In genomic region chr15:31345366-31345765, GRCm38 (mm10) we compare ENCODE assay signal across 30 mouse cellular contexts. TPM values are rescaled to one million over a fixed set of nuclear protein-coding genes. Genes with fewer than 3 reads are reported as not detected.
DNase-seq lines count a peak whose midpoint lies in the region; ATAC-seq and TF ChIP-seq lines count a peak whose summit lies in the region.
"Had no signal": no experiment of that assay in that cellular context is flagged by ENCODE, and none has a peak within 500 bp of the region (broad histone marks: within the 10 kb centered on the region; RNA-seq: fewer than 3 reads in every experiment).

No protein-coding gene starts in this region.

- H3K79me2 ChIP-seq in myocyte (ENCODE audit: control insufficient read depth, insufficient read depth): peaks cover 26% of the 10 kb centered on the region

- H3K27me3 ChIP-seq in myocyte (ENCODE audit: control insufficient read depth, insufficient read depth, insufficient read length): no peaks in the 10 kb centered on the region
- H3K27me3 ChIP-seq in forebrain, embryonic 15.5 days: no peaks in the 10 kb centered on the region
- H3K27me3 ChIP-seq: embryonic facial prominence, embryonic 13.5 days; heart, embryonic 15.5 days; intestine, embryonic 15.5 days had no signal

- peak overlapping the region; percentile 84 for H3K4me2 ChIP-seq in myocyte (ENCODE audit: low read depth)
- H3K4me2 ChIP-seq in forebrain, embryonic 15.5 days (replicated peaks): no peak overlapping the region
- H3K4me2 ChIP-seq: embryonic facial prominence, embryonic 13.5 days; heart, embryonic 15.5 days; intestine, embryonic 15.5 days; lung, embryonic 14.5 days; midbrain, embryonic 12.5 days had no signal

- no peak for ATAC-seq in forebrain, embryonic 15.5 days (replicated peaks)
- ATAC-seq: CD4-positive, CD25-positive, alpha-beta regulatory T cell, adult 4 months; intestine, embryonic 15.5 days had no signal

- TF ChIP-seq CTCF in layer of hippocampus, adult 2 months (conservative IDR thresholded peaks at IDR 0.05): no peak

- WGBS in forebrain, embryonic 15.5 days: 87% methylated on average over 9 of the region's 9 CpGs

- peaks cover 6% of the 10 kb centered on the region; the same call in 1 of the 2 replicates for H3K4me1 ChIP-seq in forebrain, embryonic 15.5 days
- H3K4me1 ChIP-seq: intestine, embryonic 15.5 days had no signal

- H3K9me3 ChIP-seq in forebrain, embryonic 15.5 days: no peaks in the 10 kb centered on the region
- H3K9me3 ChIP-seq: embryonic facial prominence, embryonic 13.5 days; G1E; heart, embryonic 10.5 days; heart, embryonic 15.5 days; intestine, embryonic 15.5 days; midbrain, embryonic 12.5 days had no signal

- H3ac ChIP-seq in myocyte (ENCODE audit: control insufficient read depth, insufficient read length): no peak overlapping the region

- no peak for TF ChIP-seq POLR2A in myocyte (IDR thresholded peaks at IDR 0.05; ENCODE audit: insufficient read length, low read depth)

- no peak overlapping the region for H3K9ac ChIP-seq in forebrain, embryonic 15.5 days (replicated peaks)
- H3K9ac ChIP-seq: embryonic facial prominence, embryonic 13.5 days; forebrain, postnatal 0 days; heart, embryonic 15.5 days; intestine, embryonic 15.5 days; liver, embryonic 14.5 days; lung, embryonic 14.5 days; midbrain, embryonic 12.5 days had no signal

- no peak for DNase-seq in layer of hippocampus, adult 2 months (ENCODE audit: low spot score in 2 of 2)
- no peak for DNase-seq in layer of hippocampus, postnatal 14 days (ENCODE audit: low spot score in 2 of 2)
- peak; percentile 18 to 32 for DNase-seq in urinary bladder, postnatal 36 days (ENCODE audit: low spot score in 2 of 2)
- DNase-seq in urinary bladder, postnatal 25 days (ENCODE audit: low spot score): no peak
- DNase-seq in cerebellum, postnatal 10 days: no peak
- DNase-seq: adrenal gland, adult 8-10 months; cerebellum, adult 8-10 months; cerebellum, postnatal 36 days; gastrocnemius, postnatal 14 days; heart, adult 11 months; kidney, adult 2 months; kidney, postnatal 36 days; liver; lung, embryonic 14.5 days; lung, postnatal 14 days; thymus, adult 18-20 months; thymus, postnatal 36 days had no signal

- H3K27ac ChIP-seq in layer of hippocampus, adult 2 months: peak overlapping the region; percentile 92
- no peak overlapping the region for H3K27ac ChIP-seq in forebrain, embryonic 15.5 days (replicated peaks)
- H3K27ac ChIP-seq: embryonic facial prominence, embryonic 13.5 days; heart, embryonic 10.5 days; heart, embryonic 15.5 days; hindbrain, postnatal 0 days; intestine, embryonic 15.5 days; liver, embryonic 14.5 days; midbrain, embryonic 12.5 days; stomach, postnatal 0 days had no signal

- no peaks in the 10 kb centered on the region for H3K36me3 ChIP-seq in myocyte (ENCODE audit: control insufficient read depth, insufficient read depth)
- H3K36me3 ChIP-seq in forebrain, embryonic 15.5 days: no peaks in the 10 kb centered on the region
- H3K36me3 ChIP-seq: embryonic facial prominence, embryonic 13.5 days; G1E; heart, embryonic 10.5 days; heart, embryonic 15.5 days; intestine, embryonic 15.5 days; midbrain, embryonic 12.5 days had no signal

- no peak overlapping the region for H3K4me3 ChIP-seq in layer of hippocampus, adult 2 months
- H3K4me3 ChIP-seq in myocyte: peak overlapping the region; percentile 23
- H3K4me3 ChIP-seq in forebrain, embryonic 15.5 days: no peak overlapping the region
- H3K4me3 ChIP-seq: embryonic facial prominence, embryonic 13.5 days; heart, embryonic 10.5 days; heart, embryonic 15.5 days; intestine, embryonic 15.5 days; midbrain, embryonic 12.5 days had no signal

TF ChIP-seq in myocyte, 11 proteins besides CTCF, POLR2A, EP300 and RAD21:
- TF ChIP-seq E2F4 (IDR thresholded peaks at IDR 0.05; ENCODE audit: insufficient read depth) (no peak), TCF3 (IDR thresholded peaks at IDR 0.05; ENCODE audit: insufficient read length, low read depth) (no peak), SRF (IDR thresholded peaks at IDR 0.05; ENCODE audit: control insufficient read depth, insufficient read length, low read depth) (no peak), POLR2AphosphoS2 (IDR thresholded peaks at IDR 0.05; ENCODE audit: insufficient read length, low read depth) (no peak), MYOD1 (IDR thresholded peaks at IDR 0.05; ENCODE audit: control insufficient read depth in 1 of 3, insufficient read length in 2 of 3, low read depth in 2 of 3) (no peak), MYOG (IDR thresholded peaks at IDR 0.05; ENCODE audit: control insufficient read depth in 1 of 3, insufficient read depth in 1 of 3, insufficient read length in 2 of 3, low read depth in 2 of 3) (no peak), CEBPB (IDR thresholded peaks at IDR 0.05; ENCODE audit: insufficient read depth, poor library complexity, severe bottlenecking) (no peak), USF1 (IDR thresholded peaks at IDR 0.05; ENCODE audit: low read depth) (no peak), MAX (IDR thresholded peaks at IDR 0.05; ENCODE audit: low read depth) (no peak), TCF12 (IDR thresholded peaks at IDR 0.05; ENCODE audit: insufficient read depth, poor library complexity, severe bottlenecking) (no peak), REST (IDR thresholded peaks at IDR 0.05; ENCODE audit: insufficient read depth, insufficient read length) (no peak)

RNA-seq across cellular contexts. Expression of gene Ankrd33b, which starts 22.2 kb away (rescaled TPM):
- total RNA-seq in layer of hippocampus, adult 2 months (2021): 10 to 100 TPM; 58.7 to 59.4 TPM
- total RNA-seq in layer of hippocampus, postnatal 14 days (2021): 10 to 100 TPM; 19.2 to 23.7 TPM
- polyA plus RNA-seq in myocyte (2012; fragmentation: generic; extraction: Trizol): 5.7 TPM
- 0.43 and 0.60 TPM in 2 replicates for polyA plus RNA-seq in forebrain, embryonic 15.5 days (2015; fragmentation: Nextera tagmentation; extraction: Ambion mirVana)
- polyA plus RNA-seq: CD4-positive, CD25-positive, alpha-beta regulatory T cell, adult 4 months; G1E had no signal

Comparison
In these comparisons a context has a peak if more than half of its experiments do, and no peak if none do; other contexts are left out.
1. DNase-seq: peak in urinary bladder, postnatal 36 days (2 of 2); none in layer of hippocampus, adult 2 months (0 of 2), layer of hippocampus, postnatal 14 days (0 of 2), urinary bladder, postnatal 25 days (single experiment) and cerebellum, postnatal 10 days (0 of 2).